Mouse (Mus musculus) adipocyte (in vitro differentiated cells): Measurements from ENCODE around the gene Kif1bp.

Experiments
- DNase-seq: peaks from one replicate; pipeline ENCODE4 v3.0.0-alpha.2; 2016; ENCODE audit warnings: low spot score

The Kif1bp gene

DNA sequence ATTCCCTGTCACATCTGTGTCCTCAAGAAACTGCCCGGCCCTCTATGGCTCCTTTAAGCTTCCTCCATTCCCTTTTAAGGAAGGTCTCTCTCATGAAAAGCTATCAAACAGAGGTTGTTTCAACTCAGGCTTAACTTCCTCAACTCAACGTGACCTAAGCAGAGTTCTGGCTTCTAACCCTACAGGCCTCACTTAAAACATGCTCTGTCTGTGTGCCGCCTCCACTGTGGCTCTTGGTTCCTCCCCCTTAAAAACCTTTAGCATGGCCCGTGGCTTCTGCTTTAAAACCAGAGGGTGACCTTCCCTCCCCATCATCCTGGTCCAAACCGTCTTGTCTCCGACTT is 21.7 kb downstream of the Kif1bp start:
- DNase-seq: no peak

DNA sequence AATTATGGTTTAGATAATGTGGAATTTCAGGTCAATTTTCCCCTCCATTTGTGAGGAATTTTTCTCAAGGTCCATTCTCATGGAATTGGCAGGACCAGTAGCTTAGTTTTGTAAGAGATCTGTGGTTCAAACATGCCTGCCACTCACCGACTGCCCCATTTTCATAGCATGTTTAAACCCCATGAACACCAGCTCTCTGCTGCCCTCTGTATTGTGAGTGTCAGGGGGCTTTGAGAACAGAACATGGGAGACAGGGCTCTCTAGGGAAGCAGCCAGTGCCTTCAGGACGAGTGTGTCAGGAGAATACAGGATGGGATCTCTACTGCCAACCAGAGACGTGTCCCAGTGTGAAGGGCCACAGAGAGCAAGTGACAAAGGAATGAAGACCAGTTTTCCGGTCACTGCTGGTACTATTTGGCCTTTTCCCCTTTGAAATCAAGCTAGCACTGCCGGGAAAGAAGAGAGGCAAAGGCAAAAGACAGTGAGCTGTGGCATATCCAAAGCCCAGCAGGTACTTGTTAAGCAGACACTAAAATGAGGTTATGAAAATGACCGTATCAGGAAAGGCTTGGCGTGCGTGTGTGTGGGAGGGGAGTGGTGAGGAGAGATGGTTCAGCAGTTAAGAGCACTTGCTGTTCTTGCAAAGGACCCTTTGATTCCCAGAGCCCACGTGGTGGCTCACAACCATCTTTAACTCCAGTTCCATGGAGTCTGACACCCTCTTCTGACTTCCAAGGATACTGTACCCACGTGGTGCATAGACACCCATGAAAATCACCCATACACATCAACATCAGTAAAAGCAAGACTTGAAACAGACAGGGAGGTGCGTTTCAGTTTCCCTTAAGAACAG is 22.3 kb downstream of the Kif1bp start:
- no peak for DNase-seq

DNA sequence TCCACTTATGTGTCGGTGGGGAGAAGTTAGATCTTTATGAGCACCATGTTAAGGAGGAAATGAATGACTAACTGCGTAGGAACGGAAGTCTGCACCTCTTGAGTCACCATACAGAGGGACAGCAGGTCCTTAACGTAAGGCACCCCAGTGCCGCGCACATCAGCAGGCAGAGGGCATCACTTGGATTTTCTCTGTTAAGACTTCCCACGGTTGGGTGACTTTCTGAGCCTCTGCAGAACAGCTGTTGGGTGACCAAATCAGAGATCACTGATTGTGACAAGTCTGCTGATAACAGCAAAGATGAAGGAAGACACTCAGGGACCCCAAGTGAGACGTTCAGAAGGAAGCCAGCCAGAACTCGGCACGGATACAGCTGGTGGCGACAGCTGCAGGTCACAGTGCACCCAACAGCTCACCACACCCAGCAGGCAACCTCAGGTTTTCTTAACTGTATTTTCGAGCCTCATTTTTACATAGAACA is 24.6 kb downstream of the Kif1bp start:
- no peak for DNase-seq

DNA sequence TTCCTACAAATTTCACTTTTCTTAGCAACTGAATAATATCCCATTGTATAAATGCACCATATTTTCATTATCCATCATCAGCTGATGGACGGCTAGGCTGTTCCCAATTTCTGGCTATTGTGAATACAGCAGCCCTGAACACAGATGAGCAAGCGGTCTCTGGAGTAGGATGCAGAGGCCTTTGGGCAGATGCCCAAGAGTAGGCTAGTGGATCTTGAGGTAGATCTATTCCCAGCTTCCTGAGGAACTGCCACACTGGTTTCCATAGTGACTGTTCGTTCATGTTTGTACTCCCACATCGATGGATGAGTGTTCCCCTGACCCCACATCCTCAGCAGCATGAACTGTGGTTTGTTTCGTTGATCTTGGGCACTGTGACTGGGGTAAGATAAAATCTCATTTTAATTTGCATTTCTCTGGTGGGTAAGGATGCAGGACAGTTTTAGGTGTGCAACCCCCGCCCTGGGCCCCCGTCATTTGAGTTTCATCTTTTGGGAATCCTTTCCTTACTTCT is 27.4 kb downstream of the Kif1bp start:
- DNase-seq: no peak

DNA sequence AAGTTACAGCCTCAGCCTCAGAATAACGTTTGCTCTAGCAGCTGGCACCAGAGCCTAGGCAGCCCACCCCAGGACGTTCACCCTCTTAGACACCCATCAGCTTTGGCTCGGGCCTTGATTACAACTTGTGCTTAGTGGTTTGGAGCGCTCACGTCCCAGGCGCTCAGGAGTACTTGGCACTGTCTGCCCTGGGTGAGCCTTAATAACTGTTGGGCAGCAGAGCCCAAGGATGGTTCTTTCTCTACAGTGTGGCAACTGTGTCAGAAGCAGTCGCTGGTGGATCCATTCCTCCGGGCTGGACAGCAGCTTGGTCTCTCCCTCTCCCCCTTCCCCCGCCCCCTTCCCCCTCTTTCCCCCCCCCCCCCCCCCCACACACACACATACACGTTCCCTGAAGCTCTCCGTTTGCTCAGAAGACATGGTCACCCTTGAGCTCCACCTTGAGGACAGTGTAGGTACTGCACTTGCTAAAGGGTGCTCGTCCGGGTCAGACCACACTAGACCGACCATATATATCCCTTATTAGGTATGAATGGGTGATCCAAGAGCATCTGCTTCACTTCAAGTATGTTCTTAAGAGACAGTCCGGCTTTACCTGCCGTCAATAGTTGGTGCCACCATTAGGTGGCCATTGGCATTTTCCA is 28.6 kb downstream of the Kif1bp start:
- peak; percentile 71 for DNase-seq

DNA sequence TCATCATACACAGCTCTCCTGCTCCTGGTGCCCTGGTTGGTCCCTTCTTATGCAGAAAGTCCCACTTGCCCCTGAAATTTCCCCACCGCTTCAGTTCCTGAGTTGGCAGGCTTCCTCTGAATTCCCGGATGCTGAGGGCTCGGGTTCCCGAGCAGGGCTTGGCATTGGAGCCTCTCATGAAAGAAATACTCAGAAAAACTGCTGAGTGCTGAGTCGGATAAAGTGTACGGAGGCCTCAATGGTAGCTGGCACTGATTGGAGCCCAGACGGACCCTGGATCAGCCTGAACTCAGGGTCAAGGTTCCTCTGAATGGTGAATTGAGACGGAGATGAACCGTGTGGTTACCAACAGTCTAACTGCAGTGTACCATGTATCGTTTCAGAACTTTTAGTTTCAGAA is 31.8 kb downstream of the Kif1bp start:
- no peak for DNase-seq

DNA sequence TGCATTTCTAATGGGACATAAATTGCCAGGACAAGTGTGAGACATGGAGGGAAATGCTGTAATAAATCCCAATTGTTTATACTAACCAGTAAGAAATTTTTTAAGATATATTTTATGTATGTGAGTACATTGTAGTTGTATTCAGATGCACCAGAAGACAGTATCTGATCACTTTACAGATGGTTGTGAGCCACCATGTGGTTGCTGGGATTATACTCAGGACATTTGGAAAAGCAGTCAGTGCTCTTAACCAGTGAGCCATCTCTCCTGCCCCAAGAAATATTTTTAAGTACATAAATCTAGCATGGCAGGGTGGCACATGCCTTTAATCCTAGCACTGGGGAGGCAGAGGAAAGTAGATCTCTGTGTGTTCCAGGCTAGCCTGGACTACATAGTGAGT is 32.5 kb downstream of the Kif1bp start:
- no peak for DNase-seq

DNA sequence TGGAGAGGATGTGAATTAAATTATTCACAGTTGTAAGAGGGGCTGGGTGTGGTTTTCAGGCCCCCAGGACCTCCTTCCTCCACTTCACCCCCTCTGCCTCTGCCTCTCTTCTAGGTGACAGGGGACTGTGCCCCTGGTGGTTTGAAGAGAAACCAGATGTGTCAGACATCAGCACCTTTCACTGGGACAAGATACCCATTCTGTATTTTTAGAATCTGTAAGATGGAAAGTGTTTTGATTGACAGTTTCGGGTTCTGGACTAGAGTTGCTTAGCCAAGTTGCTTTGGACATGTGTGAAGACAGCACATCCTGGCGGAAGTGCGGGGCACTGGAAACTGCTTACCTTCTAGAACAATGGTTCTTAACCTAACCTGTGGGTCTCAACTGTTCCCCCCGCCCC is 33.9 kb downstream of the Kif1bp start:
- no peak for DNase-seq

DNA sequence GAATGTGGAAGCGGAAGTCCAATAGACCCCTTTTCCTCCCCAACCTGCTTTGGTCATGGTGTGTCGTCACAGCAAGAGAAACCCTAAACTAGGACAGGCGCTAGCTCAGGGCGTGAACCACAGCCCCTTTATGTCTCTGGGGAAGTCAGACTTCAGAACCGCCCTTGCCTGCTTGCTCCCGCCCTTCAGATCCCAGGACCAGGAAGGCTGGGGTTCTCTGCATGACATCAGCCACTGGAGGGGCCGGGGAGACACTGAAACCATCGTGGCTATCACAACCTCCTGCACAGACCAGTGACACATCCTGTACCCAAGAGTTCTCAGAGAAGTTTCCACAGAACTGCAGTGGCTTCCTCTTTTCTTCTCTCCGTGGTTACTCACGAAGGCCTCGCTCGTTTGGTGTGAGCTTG is 34.9 kb downstream of the Kif1bp start:
- no peak for DNase-seq

DNA sequence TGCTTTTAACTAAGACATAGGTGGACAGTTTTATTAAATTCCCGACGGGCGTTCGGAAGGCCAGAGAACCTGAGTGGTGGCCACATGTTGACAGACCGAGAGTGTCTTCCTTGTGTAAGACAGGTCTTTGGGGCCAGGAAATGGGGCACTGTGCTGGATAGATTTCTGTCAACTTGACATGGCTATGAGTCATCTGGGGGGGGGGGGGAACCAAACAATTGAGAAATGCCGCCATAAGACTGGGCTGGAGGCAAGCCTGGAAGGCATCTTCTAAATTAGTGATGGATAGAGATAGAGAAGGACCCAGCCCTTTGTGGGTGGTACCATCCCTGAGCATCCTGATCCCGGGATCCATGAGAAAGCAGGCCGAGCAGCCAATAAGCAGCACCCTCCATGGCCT is 35.3 kb downstream of the Kif1bp start:
- DNase-seq: no peak

DNA sequence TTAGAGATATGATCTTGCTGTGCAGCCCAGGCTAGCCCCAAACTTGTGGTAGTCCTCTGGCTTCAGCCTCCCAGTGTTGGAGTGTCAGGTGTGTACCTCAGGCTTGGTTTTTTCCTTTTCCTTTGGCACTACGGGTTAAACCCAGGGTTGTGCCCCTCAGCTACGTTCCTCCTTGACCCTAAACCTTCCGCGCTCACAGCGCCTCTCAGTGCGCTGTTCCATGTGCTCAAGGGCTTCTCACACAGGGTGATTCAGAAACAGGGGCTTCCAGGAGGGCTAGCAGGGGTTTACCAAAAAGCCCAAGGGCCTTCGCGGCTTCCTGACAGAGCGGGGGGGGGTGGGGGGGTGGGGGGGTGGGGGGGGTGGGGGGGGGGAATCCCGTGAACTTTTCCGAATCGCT is 35.8 kb downstream of the Kif1bp start:
- DNase-seq: no peak

DNA sequence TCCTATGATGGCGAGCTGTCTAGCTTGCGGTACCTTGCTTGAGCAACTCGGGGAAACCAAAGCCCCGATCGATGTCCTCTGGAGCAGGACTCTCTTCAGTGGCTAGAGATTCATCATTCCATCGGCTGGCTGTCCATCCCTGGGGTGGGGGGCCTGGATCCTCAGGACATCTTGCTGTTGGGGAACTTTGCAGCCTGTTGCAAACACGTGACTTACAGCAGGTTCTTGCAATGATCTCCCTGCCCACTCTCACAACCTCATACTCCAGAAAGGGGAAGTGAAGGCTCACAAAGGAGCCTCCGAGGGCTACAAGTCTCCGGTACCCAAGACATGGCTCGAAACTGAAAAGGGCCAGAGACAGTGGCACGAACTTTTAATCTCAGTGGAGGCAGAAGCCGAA is 36.8 kb downstream of the Kif1bp start:
- no peak for DNase-seq

DNA sequence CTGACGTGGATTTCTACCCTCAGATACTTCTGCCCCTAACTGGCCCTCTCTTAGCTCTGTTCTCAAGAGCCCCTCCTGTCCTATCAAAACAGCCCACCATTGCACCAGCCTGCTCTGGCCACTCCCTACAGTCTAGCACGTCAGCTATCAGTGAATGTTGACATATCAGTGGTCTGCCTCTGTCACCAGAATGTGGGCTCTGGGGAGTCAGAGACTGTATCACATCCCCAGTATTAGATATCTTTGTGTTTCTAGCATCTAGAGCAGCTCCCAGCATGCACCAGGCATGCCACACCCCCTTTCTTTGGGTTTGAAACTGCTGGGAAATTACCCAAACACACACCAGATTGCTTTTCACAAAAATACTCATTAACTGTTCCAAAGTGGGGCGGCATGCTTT is 37.5 kb downstream of the Kif1bp start:
- no peak for DNase-seq

DNA sequence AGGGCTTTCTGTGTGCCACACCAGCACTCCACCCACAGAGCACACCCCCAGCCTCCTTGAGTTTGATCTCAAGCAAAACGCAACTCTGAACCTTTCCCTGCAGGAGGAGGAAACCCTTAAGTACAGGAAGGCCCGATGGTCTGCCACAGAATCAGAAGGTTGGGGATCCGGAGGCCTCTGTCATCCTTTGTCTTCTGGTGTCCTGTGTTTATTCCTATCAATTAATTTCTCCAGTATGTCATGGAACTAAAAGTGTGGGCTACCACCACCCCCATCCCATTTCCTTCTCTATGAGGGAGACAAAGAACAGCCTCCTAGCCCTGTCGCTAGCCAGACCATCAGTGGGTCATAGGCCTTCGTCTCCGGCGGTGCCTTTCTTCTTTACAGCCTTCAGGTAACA is 43.7 kb downstream of the Kif1bp start:
- DNase-seq: no peak

DNA sequence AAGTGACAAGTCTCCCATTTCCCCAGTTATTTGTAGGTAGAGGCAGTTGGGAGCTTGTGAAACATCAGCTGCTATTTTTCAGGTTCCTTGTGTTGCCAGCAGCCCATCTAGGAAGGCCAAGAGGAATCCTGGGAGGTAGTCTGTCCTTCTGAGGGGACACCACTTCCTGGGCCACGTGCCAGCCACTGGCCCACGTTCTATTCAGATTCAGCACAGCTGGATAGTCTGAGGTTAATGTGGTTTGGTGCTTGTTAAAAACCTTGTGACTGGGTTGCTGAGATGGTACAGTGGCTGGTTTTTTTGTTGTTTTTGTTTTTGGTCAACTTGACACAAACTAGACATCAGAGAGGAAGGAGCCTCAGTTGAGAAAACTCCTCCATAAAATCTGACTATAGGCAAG is 45.4 kb downstream of the Kif1bp start:
- DNase-seq: no peak

DNA sequence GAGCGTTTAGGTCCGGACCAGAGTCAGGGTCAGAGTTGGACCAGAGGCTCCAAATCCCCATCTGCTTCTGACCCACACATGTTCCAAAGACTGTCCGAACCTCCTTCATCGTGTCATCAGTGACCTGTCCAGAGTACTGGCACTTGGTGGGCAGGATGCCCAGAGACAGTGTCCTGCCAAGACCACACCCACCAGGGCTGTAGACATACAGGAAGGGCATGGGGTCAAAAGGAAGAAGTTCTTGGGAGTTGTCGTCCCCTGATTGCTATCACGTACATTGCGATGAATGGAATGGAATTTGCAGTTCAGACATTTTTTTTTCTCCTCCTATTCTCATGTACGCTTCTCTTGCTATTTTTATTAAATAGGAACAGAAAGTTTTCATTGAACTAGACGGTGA is 48.1 kb downstream of the Kif1bp start:
- DNase-seq: peak; percentile 29

DNA sequence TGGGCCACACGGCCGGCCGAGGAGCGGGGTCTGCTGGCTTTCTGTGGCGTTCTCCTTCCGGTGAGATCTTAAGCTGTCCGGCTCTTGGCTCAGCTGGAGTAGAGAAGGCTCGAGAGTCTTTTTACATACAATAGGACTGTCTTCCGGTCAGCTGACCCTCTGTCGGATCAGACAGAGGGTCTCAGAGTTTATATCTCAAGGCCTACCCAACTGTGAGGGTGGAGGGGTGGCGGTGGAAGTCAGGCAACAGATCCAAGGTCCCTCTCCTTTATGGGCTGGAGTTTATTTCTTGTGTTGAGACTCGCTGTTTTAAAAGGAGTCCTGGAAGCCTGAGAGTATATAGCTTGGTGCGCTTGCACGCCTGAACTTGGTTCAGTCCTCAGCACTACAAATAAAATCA is 50.9 kb downstream of the Kif1bp start, which contains the start of gene Srgn:
TSS of gene Srgn (minus strand) at position 101 of the 400 bp plus-strand sequence.
- DNase-seq: no peak

DNA sequence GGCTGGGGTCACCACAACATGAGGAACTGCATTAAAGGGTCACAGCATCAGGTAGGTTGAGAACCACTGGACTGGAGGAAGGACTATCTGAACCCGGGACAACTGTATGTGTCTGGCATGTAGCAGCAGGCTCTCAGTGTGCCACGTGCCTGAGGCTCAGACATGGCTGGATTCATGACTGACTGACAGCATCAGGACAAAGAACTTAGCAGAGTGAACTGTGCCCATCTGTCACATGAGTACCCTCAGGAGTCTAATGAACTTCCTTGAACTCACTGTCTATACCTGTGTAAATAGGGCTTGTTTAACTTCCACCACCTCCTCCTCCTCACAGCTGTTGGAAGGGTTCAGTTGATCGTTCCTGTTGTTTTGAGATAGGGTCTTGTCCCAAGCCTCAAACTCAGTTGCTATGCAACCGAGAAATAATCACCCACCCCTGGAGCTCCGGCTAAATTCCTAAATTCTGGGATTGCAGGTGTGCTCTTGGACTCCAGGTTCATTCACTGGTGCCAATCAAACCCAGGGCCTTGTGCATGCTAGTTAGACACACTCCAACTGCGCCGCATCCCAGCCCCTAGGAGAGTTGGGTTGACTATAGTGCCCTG is 55.8 kb downstream of the Kif1bp start:
- DNase-seq: no peak

DNA sequence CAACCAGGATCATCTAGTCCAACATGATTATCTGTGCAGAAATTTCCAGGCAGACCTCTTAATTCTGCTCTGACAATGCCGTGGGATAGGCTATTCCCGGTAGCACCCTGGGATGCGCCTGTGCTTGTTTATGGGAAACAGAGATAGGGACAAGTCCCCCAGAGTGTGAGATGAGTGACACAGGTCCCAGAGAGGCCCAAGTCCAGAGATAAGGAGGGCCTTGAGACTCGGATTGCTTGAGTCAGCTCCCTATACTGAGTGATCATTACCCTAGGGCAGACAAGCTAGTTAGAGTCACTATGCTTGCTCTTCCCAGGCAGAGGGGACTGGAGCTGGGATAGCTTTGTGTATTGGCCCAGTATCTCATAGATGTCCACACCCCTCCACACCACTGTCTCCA is 56.5 kb downstream of the Kif1bp start:
- no peak for DNase-seq

DNA sequence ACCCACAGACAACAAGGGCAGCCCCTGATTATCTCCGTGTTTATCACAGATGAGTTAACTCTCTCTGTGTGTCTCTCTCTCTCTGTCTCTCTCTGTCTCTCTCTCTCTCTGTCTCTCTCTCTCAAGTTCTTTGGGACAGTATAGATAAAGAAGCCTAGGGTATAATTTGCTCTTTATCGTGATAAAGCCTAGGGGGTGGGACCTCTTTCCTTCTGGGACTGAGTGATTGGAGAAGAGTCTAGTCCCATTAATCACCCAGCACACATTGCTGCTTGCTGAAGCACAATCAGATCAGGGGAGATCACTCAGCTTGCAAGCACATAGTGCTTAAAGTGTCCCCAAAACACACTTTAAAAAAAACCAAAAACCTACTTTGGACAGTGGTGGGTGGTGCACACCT is 57.3 kb downstream of the Kif1bp start:
- DNase-seq: no peak

DNA sequence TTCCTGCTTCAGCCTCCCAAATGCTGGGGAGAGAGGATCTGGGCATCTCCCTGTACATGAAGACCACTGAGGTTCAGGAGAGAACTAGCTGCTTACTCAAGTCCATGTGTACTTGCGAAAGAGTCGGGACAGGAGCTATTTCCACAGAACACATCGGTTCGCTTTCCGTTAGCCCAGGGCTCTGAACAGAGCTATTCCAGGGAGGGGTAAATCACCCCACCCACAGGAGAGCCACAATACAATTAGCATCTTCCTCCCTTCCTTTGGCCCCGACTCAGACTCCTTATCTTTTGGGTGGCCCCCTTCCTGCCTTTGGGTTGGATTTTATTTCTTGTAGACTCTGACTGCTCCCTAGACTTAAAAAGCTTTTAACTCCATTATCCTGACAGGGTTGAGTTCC is 60.7 kb downstream of the Kif1bp start:
- DNase-seq: no peak

DNA sequence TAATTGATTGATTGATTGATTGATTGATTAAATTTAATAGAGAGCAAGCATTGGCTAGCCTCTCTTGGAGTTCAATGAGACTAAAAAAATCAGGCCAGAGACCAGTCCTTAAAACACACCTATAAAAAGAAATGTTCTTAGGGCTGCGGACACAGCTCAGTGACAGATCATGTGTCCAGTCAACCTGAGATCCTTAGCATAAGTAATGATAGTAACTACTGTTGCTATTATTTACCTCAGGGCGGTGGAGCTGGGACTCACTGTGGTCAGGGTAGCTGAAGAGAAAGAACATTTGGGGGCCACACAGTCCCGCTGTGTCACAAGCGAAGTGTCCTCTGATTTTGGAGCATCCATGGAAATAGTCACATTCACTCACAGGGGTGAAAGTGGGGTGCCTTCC is 65.4 kb downstream of the Kif1bp start:
- DNase-seq: no peak

DNA sequence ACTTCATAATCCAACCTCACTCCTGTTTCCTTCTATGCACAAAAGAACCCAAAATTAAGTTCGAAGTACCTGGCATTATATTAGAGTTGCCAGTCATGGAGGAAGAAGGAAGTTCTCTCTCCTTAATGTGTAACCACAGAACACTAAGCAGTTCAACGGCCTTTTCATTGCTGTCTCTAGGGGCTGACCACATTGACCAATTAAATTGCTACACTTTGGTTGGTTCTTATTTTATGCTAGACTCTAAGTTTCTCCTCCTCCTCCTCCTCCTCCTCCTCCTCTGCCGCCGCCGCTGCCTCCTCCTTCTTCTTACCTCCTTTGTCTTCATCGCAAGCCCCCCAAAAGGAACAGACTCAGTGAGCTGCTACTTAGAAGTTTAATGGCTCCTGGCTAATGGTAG is 66.7 kb downstream of the Kif1bp start:
- DNase-seq: no peak
